Mouse (Mus musculus): Measurements from ENCODE around the gene Olfr380. TPM values are rescaled to one million over a fixed set of nuclear protein-coding genes. Genes with fewer than 3 reads are reported as not detected.

The Olfr380 gene
- not detected in 2 replicates for polyA plus RNA-seq (2015; fragmentation: Nextera tagmentation; extraction: Ambion mirVana)

DNA sequence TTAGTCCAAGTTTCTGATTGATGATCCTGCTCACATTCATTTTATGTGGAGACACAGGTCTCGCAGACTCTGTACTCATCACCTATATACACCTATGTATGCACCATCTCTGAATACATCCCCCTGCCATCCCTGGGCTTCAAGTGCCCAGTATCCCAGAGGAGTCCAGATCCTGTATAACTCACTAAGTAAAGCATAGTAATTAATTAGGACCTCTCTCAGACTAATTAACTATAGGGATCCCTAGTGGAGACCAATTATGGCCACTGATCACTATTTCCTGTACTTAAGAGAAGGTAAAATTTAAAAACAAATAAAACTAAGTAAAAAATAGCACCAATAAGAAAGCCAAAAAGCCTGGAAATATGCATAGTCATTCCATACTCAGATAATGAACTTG lies at the start of gene Olfr380:
TSS of gene Olfr380 (minus strand) at position 101 of the 400 bp plus-strand sequence.
- H3K27ac ChIP-seq (ENCODE audit: low read depth, low read length): no peak within 1 kb of the TSS
- H3K27me3 ChIP-seq (replicated peaks; ENCODE audit: control insufficient read depth, insufficient read depth, low read length): no peaks in the 10 kb centered on the region
- H3K9ac ChIP-seq (ENCODE audit: low read depth, low read length): no peak within 1 kb of the TSS
- H3K36me3 ChIP-seq (ENCODE audit: control insufficient read depth, insufficient read depth): no peaks in the 10 kb centered on the region
- no peak for TF ChIP-seq CTCF (IDR thresholded peaks at IDR 0.05; ENCODE audit: low read depth)
- H3K4me3 ChIP-seq (ENCODE audit: low read depth, low read length): no peak within 1 kb of the TSS
- no peaks in the 10 kb centered on the region for H3K9me3 ChIP-seq (ENCODE audit: control insufficient read depth)
- H3K4me2 ChIP-seq (replicated peaks; ENCODE audit: low read depth): no peak within 1 kb of the TSS
- H3K4me1 ChIP-seq (replicated peaks; ENCODE audit: control insufficient read depth, insufficient read depth, low read length): no peaks in the 10 kb centered on the region
- ATAC-seq: no peak
- 91% methylated on average over 1 of the region's 1 CpGs for WGBS

DNA sequence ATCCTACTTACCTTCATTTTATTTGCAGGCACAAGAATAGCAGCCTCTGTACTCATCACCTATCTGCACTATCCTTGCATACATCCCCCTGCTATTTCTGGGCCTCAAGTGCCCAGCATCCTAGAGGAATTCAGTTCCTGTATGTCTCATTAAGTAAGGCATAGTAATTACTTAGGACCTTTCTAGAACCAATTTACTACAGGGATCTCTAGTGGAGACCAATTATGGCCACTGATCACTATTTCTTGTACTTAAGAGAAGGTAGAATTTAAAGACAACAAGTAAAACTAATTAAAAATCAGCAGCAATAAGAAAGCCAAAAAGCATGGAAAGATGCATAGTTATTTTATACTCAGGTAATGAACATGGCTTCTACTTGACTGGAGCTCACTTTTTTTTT lies 34.2 kb upstream of the Olfr380 start, which contains the start of gene Olfr381:
TSS of gene Olfr381 (minus strand) at position 101 of the 400 bp plus-strand sequence.
- H3K4me3 ChIP-seq (ENCODE audit: low read depth, low read length): no peak within 1 kb of the TSS
- no peaks in the 10 kb centered on the region for H3K4me1 ChIP-seq (replicated peaks; ENCODE audit: control insufficient read depth, insufficient read depth, low read length)
- H3K27me3 ChIP-seq (replicated peaks; ENCODE audit: control insufficient read depth, insufficient read depth, low read length): no peaks in the 10 kb centered on the region
- no peaks in the 10 kb centered on the region for H3K36me3 ChIP-seq (ENCODE audit: control insufficient read depth, insufficient read depth)
- H3K9me3 ChIP-seq (ENCODE audit: control insufficient read depth): no peaks in the 10 kb centered on the region
- no peak within 1 kb of the TSS for H3K4me2 ChIP-seq (replicated peaks; ENCODE audit: low read depth)
- no peak for TF ChIP-seq CTCF (IDR thresholded peaks at IDR 0.05; ENCODE audit: low read depth)
- H3K9ac ChIP-seq (ENCODE audit: low read depth, low read length): no peak within 1 kb of the TSS
- no peak for ATAC-seq
- H3K27ac ChIP-seq (ENCODE audit: low read depth, low read length): no peak within 1 kb of the TSS

DNA sequence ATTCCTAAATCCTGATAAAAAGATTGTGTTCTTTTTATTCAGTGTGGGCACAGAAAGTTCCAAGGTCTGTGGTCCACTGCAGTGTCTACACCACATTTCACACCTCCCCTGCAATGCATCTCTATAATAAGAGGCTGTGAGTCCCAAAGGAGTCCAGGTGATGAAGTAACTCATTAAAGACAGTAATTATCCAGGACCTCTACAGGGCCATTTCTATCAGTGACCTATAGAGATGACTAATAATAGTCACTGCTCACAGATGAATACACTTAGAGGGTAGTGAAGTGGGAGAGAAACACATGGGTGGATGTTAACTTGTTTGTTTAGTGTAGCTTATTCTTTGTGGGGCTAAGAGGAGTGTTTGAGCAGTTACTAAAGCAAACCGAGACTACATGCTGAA lies 28.9 kb downstream of the Olfr380 start, which contains the start of gene Olfr378:
TSS of gene Olfr378 (minus strand) at position 101 of the 400 bp plus-strand sequence.
- Histone ChIP-seq H3K4me1 (replicated peaks; ENCODE audit: control insufficient read depth, insufficient read depth, low read length) (no peaks in the 10 kb centered on the region), H3K4me3 (ENCODE audit: low read depth, low read length) (no peak within 1 kb of the TSS), H3K4me2 (replicated peaks; ENCODE audit: low read depth) (no peak within 1 kb of the TSS), H3K9me3 (ENCODE audit: control insufficient read depth) (no peaks in the 10 kb centered on the region), H3K27ac (ENCODE audit: low read depth, low read length) (no peak within 1 kb of the TSS), H3K36me3 (ENCODE audit: control insufficient read depth, insufficient read depth) (no peaks in the 10 kb centered on the region), H3K27me3 (replicated peaks; ENCODE audit: control insufficient read depth, insufficient read depth, low read length) (no peaks in the 10 kb centered on the region), H3K9ac (ENCODE audit: low read depth, low read length) (no peak within 1 kb of the TSS)
- 86% methylated on average over 1 of the region's 1 CpGs for WGBS
- TF ChIP-seq CTCF (IDR thresholded peaks at IDR 0.05; ENCODE audit: low read depth): no peak
- ATAC-seq: no peak

Other genes starting within 250 kb of the Olfr380 start
- gene Trpv1, start 223.2 kb downstream of the Olfr380 start, polyA plus RNA-seq (2015; fragmentation: Nextera tagmentation; extraction: Ambion mirVana): 0.13 and 0.24 TPM in 2 replicates
- gene Trpv3, start 190.1 kb downstream of the Olfr380 start, polyA plus RNA-seq (2015; fragmentation: Nextera tagmentation; extraction: Ambion mirVana): 0.16 and 0.27 TPM in 2 replicates
- 8.4 and 13.5 TPM in 2 replicates for gene Aspa, start 127.9 kb downstream of the Olfr380 start, polyA plus RNA-seq (2015; fragmentation: Nextera tagmentation; extraction: Ambion mirVana)
- gene Gm49340, start 127.8 kb downstream of the Olfr380 start, polyA plus RNA-seq (2015; fragmentation: Nextera tagmentation; extraction: Ambion mirVana): not detected in 2 replicates
- gene Spata22, start 127.8 kb downstream of the Olfr380 start, polyA plus RNA-seq (2015; fragmentation: Nextera tagmentation; extraction: Ambion mirVana): 0.14 and 0.16 TPM in 2 replicates
- gene Olfr20, start 106.7 kb downstream of the Olfr380 start, polyA plus RNA-seq (2015; fragmentation: Nextera tagmentation; extraction: Ambion mirVana): not detected in 2 replicates
- not detected in 2 replicates for gene Olfr376, start 86.3 kb downstream of the Olfr380 start, polyA plus RNA-seq (2015; fragmentation: Nextera tagmentation; extraction: Ambion mirVana)
- not detected in 2 replicates for gene Olfr1, start 57.9 kb downstream of the Olfr380 start, polyA plus RNA-seq (2015; fragmentation: Nextera tagmentation; extraction: Ambion mirVana)
- not detected in 2 replicates for gene Olfr378, start 29.0 kb downstream of the Olfr380 start, polyA plus RNA-seq (2015; fragmentation: Nextera tagmentation; extraction: Ambion mirVana)
- not detected in 2 replicates for gene Olfr381, start 34.1 kb upstream of the Olfr380 start, polyA plus RNA-seq (2015; fragmentation: Nextera tagmentation; extraction: Ambion mirVana)
- not detected in 2 replicates for gene Olfr382, start 59.7 kb upstream of the Olfr380 start, polyA plus RNA-seq (2015; fragmentation: Nextera tagmentation; extraction: Ambion mirVana)
- gene Olfr385, start 135.5 kb upstream of the Olfr380 start, polyA plus RNA-seq (2015; fragmentation: Nextera tagmentation; extraction: Ambion mirVana): not detected in 2 replicates
- not detected in 2 replicates for gene Olfr384, start 141.1 kb upstream of the Olfr380 start, polyA plus RNA-seq (2015; fragmentation: Nextera tagmentation; extraction: Ambion mirVana)
- gene Zfp735, start 231.3 kb upstream of the Olfr380 start, polyA plus RNA-seq (2015; fragmentation: Nextera tagmentation; extraction: Ambion mirVana): not detected in 2 replicates